Mouse (Mus musculus) liver, postnatal 0 days (tissue): ENCODE measurements around the gene Carnmt1.

Experiments used
- CTCF ChIP-seq: sonication (generic); IDR thresholded peaks from 2 replicates; pipeline ENCODE4 v1.5.1; 2016; ENCODE audit warnings: antibody characterized with exemption, low read depth
- EP300 ChIP-seq: IDR thresholded peaks from 2 replicates; pipeline ENCODE4 v1.6.1; 2016; ENCODE audit warnings: antibody characterized with exemption, low read depth, mild to moderate bottlenecking

- TF ChIP-seq CTCF (no peak), EP300 (no peak)
These were observed 29.6 kb upstream of the Carnmt1 start for GRCm38 (mm10) chr19:18641001-18641400.
